Mouse (Mus musculus): ENCODE data around the gene Hoxd10.

Hoxd10 gene

DNA sequence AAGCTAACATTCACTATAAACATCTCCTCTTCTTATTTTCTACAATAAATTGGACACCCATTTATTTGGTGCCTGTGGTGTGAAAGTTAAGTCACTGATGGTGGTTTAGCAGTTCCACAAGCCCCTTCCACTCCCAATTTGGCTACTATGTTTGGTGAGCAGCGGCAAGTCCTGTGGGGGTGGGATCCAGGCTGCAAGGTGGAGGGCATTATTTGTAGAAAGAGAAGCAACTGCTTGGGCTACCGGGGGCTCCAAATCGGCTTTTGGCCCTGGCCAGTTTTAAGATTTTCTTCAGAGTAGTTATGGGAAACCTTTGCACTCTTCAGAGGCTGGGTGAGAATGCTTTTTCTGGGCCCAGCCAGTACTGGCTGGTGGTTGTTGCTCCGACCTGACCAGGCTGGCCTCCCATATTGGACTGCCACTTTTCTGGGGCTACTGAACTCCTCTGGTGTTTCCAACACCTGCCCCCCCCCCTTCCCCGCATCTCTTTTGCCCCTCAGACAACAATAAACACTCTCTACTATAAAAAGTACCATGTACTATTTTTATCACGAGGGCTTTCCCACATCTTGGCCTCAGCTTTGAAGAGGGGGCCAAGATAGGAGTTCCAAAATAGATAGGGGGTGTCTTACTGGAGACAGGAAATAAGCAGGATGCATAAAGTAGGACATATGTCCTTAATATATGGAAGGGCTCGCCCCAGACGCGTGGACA lies 40.2 kb downstream of the Hoxd10 start:
- no peak for ATAC-seq (ENCODE audit: low TSS enrichment)

DNA sequence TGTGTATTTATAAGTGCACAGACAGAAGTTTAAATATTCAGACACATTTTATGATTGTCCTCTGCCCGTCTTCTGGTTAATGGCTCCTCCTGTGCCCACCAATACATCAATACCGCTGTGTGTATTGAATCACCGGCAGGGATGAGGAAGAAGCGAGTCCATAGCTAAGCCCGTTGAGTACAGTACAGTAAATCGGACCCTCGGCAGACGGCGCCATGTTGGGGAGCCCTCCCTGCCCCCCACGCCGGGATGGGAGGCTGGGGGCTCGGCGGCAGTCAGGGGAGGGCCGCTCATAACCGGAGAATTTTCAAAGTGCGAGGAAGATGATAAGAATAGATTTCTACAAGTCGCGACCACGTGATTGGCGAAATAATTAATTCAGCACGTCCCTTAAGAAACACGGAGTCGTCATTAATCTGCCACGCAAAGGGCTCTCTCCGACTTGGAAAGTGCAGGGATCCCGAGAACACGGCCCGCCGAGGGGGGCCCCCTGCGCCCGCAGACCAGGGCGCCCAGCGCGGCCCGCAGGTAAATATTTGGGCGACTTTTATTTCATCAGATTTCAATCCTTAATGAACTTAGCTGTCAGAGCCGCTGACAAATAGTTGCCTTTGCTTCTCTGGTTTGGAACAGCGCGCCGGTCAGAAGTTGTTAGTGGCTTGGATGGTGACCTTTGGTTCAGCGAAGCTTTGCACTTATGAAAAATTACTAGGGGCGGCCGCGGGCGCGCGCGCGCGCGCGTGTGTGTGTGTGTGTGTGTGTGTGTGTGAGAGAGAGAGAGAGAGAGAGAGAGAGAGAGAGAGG lies 41.0 kb downstream of the Hoxd10 start:
- no peak for ATAC-seq (ENCODE audit: low TSS enrichment)

- no peak for ATAC-seq (ENCODE audit: low TSS enrichment)
These were observed 41.6 kb downstream of the Hoxd10 start for GRCm38 (mm10) chr2:74733317-74733661.

DNA sequence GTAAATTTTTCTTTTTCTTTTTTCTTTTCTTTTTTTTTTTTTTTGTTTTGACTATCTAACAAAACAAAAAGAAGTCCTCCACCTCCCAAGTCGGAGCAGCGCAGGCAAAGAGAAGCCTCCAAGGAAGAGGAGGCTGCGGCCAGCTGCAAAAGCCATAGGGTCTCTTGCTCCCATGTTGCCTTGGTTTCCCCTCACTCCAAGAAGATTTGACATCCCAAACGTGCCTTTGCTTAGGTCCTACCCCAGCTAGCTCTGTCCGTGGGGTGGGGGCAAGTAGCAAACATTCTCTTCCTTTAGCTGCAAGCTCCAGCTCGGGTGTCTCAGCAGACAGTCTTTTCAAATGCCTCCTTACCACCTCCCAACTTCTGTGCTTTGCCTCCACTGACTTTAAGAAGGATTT lies 42.0 kb downstream of the Hoxd10 start:
- ATAC-seq (ENCODE audit: low TSS enrichment) = no peak

DNA sequence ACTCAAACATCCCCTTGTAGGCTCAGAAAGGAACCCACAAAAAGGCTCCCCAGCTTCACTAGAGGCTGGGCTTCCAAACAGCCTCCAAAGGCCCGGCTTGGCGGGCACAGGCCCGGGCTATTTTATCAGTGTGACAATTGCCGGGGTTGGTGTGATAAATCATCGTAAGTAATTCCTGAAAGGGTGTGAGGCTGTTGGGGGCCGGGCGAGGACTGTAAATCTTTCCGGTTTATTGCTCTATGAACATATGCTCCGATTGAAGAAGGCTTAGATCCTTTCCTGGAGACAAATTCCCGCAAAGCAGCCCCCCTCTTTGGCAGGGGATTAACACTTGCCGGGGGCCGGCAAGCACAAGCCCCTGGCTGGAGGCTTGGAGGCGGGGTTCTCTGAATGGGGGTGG lies 42.7 kb downstream of the Hoxd10 start:
- no peak for ATAC-seq (ENCODE audit: low TSS enrichment)

GRCm38 (mm10) chr2:74734996-74735811 lies 43.5 kb downstream of the Hoxd10 start:
- ATAC-seq (ENCODE audit: low TSS enrichment) = no peak

- no peak for ATAC-seq (ENCODE audit: low TSS enrichment)
These were observed 44.3 kb downstream of the Hoxd10 start for GRCm38 (mm10) chr2:74735851-74736687.

DNA sequence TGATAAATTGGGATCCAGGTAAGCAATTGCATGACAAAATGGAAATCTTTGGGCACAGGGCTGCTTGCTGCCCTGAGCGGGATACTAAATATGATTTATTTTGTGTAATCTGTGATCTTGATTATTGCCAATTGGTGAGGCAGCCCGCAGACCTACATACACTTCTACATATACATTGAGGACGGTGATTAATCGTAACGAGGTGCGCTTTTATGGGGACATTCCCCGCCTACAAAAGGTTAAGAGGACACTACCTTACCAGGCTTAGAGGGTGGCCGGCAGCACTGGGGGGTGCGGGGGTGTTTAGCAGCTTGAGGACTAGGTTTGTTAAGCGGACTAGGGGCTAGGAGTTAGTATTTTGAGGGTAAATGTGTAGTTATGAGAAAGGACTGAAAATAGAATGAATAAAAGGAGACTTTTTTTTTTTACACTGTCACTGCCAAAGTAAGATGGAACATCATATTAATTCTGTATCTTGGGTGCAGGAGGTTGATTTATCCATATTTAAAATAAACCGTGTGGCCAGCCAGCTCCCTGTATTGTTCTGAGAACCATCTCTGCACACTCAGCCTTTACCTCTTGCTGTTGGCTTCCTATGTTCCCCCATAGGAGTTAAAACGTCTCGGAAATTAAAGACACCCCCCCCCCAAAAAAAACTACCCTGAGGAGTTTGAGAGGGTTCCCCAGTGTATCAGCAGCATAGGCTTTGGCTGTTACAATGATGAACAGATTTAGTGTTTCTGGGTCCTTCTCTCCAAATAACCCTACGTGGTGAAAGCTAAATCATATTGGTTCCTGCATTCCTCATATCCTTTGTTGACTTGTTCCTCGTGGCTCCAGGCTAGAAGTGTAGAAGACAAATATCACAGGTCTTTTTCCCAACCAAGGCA lies 45.2 kb downstream of the Hoxd10 start:
- no peak for ATAC-seq (ENCODE audit: low TSS enrichment)

DNA sequence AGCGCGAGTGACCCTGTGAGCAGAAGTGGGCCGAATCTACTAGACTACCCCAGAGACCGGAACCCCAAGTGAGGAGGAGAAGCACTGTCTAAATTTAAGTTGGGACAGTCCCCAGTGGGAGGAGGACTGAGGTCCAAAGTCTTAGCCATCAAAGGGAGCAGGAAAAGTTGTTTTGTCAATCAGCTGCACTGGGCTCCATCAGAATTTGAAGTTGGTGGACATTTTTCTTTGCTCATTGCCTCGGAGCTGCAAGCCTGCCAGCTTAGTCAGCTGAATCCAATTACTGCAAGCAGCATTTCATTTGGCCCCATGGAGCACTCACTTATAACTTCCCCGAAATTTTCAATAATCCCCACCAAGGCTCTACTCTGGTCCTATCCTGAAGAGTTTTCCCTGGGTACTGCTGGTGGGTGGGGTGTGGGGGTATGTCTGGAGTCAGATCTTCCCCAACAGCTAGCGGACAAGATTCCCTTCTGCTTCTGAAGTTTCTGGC lies 45.9 kb downstream of the Hoxd10 start:
- ATAC-seq (ENCODE audit: low TSS enrichment) = no peak

DNA sequence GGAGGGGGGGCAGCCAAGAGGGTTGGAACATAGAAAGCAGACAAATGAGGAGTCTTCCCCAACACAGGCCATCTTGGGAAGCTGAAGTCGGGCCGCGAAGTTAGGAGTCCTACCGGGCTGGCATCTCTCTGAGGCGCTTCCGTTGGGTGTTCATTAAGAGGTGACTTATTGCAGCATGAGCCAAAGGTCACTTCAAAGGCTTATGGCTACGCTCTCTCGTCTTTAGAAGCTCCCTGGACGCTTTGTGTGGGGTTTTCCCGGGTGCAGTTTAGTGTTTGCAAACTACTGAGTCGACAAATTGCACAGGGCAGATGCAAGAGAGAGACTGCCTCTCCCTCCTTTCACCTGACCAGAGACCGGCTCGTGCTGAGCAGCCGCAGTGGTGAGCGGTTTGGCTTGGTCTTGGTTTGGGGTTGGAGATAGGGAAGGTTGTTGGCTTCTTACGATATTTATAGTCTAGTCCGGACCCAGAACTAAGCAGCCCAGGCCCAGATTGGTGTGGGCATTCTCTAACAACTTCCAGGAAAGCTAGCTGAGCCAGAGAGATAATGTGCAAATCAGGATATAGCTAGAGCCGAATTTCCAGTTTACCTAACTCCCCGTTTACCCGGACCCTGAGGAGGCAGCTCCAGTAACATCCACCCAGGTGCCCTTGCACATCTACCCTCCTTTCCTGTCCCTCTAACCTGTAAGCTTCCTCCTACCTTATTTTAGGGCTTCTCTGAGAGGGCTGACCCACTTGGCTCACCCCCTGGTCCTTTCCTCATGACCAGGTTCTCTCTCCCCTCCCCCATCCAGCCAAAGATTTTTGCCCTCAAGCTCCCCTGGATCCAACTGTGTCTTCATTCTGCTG lies 47.1 kb downstream of the Hoxd10 start:
- no peak for ATAC-seq (ENCODE audit: low TSS enrichment)

DNA sequence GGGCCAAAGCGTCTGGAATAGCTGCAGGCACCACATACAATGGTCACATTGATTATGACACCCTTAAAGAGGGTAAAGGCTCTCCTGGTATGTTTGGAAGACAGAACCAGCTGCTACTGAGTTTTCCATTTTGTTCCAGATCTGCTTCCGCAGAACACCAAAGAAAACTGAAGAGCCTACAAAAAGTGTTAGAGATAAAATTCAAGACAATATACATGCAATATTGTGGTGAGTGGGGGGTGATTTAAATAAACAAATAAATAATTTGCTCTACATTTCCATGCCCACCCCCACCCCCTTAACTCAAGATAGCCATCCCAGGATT lies 47.7 kb downstream of the Hoxd10 start:
- ATAC-seq (ENCODE audit: low TSS enrichment) = no peak

DNA sequence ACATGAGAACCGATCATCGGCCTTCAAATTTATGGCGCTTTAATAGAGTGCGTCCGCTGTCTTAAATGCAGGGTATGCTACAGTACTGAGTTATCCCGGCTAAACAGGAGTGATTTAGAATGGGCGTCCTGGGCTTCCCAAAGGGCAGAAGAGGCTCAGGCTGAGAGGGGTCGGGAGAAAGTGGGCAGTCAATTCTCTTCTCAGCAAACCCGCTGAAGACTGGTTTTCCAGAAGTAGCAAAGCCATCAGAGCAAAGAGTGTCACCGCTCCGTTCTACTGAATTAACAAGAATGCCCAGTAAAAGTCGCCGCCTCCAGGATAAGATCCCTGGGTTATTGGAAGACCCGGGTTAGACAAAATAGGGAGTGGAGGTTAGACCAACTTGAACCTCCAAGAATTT lies 48.1 kb downstream of the Hoxd10 start:
- no peak for ATAC-seq (ENCODE audit: low TSS enrichment)

DNA sequence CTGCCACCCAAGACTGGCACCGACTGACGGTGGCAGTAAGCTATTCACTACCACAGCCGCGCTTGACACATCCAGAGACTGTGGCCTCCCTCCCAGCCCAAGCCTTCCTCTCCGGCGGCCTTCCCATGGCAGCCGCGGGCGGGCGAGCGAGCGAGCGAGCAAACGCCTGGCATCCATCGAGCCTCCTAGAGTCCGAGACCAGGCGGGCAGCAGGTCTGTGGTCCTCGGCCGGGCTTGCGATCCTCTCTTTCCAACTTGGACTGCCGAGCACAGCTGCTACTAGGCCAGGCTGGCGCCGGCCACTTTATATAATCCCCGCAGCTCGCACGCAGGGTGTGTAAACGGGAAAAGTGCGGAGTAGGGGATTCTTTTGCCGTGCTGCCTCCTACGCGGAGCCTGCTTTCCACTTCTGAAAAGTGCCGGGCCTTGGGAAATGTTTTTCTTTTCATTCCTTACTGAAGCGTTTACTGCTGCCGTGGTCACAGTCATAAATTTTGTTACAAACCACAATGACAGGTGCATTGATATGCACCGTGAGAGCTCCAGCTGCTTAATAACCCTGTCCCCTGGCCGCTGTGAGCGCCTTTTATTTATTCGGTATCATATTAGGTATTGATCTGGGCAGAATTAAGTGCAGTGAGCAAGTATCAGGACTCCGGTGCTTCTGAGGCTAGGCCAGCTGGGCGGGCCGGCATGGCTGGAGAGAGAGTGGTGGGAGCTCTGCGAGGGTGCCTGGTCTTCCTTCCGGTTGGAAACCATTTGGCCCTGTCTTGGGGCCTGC lies 48.8 kb downstream of the Hoxd10 start:
- no peak; the same call in 1 of the 2 replicates for ATAC-seq (ENCODE audit: low TSS enrichment)

DNA sequence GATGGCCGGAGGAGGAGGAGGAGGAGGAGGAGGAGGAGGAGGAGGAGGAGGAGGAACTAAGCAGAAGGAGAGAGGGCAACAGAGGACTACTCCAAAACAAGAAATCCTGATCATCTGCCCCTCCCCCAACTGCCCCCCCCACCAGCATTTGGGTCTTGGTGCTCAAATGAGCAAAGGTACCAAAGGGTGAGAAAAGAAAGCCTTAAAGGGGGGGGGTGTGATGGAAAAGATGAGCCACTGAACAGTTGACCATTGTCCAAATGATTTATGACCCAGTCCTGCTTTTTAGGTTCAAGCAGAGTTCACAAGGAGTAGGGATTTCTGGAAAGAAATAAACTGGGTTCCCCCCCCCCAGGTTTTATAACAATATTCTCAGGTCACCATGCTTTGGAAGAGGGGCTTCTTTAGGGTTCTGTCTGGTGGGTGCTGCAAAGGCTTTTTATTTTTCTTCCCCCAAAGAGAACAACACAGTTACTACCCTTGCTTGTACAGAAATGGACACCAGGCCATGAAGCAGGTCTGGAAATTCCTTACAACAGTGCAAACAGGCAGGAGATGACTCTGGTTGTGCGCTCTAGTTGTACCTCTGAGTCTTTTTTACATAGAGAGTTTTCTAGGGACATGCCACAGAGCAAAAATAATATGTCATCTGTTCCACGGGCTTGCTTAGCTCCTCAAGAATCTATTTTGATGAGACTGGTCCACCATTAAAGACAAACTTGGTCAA lies 49.7 kb downstream of the Hoxd10 start:
- ATAC-seq (ENCODE audit: low TSS enrichment) = no peak

GRCm38 (mm10) chr2:74741979-74742277 lies 50.2 kb downstream of the Hoxd10 start:
- no peak for ATAC-seq (ENCODE audit: low TSS enrichment)
